Mouse (Mus musculus): ENCODE results near the gene Mgarp.

GRCm38 (mm10) chr3:51407870-51408560 is 11.5 kb upstream of the Mgarp start:
- no peak for TF ChIP-seq CTCF (IDR thresholded peaks at IDR 0.05; ENCODE audit: borderline replicate concordance, extremely low read depth, insufficient read depth, insufficient read length)
- TF ChIP-seq POLR2A (IDR thresholded peaks at IDR 0.05; ENCODE audit: borderline replicate concordance, extremely low read depth, insufficient read depth, insufficient read length, poor library complexity, severe bottlenecking) = no peak

Measured in brain, embryonic 14.5 days (tissue).